Mouse (Mus musculus) heart, embryonic 16.5 days (tissue): Measurements from ENCODE around the gene Kif11. TPM values are rescaled to one million over a fixed set of nuclear protein-coding genes. Genes with fewer than 3 reads are reported as not detected.

ENCODE experiments used
- ATAC-seq: fragments of 200-750 bp; cut with Nextera tagmentation; replicated peaks from 2 replicates; pipeline ENCODE4 v1.8.0; 2017; ENCODE audit warnings: moderate number of reproducible peaks; ENCODE audit not compliant: insufficient read depth, low FRiP score; ENCODE audit errors: extremely low read depth
- H3K27ac ChIP-seq: fragments of 300-500 bp; sonication (generic); 2 replicates; pipeline ENCODE4 v1.5.1; 2014; ENCODE audit warnings: mild to moderate bottlenecking, low read length, control low read depth, moderate library complexity
- H3K27me3 ChIP-seq: fragments of 300-500 bp; sonication (generic); 2 replicates; pipeline ENCODE4 v1.6.1; 2014; ENCODE audit warnings: low read length, mixed read lengths; ENCODE audit not compliant: control insufficient read depth, insufficient read depth
- H3K36me3 ChIP-seq: fragments of 300-500 bp; sonication (generic); 2 replicates; pipeline ENCODE4 v1.6.1; 2014; ENCODE audit not compliant: control insufficient read depth, insufficient read depth
- H3K4me1 ChIP-seq: fragments of 300-500 bp; sonication (generic); 2 replicates; pipeline ENCODE4 v1.6.1; 2014; ENCODE audit warnings: low read length, mixed read lengths; ENCODE audit not compliant: control insufficient read depth, insufficient read depth
- H3K4me2 ChIP-seq: fragments of 300-500 bp; sonication (generic); 2 replicates; pipeline ENCODE4 v1.6.1; 2014; ENCODE audit warnings: low read depth, mild to moderate bottlenecking, control low read depth, low read length
- H3K4me3 ChIP-seq: fragments of 300-500 bp; sonication (generic); 2 replicates; pipeline ENCODE4 v1.5.1; 2014; ENCODE audit warnings: mild to moderate bottlenecking, control low read depth, low read length
- H3K9ac ChIP-seq: fragments of 300-500 bp; sonication (generic); 2 replicates; pipeline ENCODE4 v1.6.1; 2014; ENCODE audit warnings: low read length, control low read depth
- H3K9me3 ChIP-seq: fragments of 300-500 bp; sonication (generic); replicated peaks from 2 replicates; pipeline ENCODE4 v1.6.1; 2016; ENCODE audit warnings: low read length; ENCODE audit not compliant: control insufficient read depth
- WGBS: fragments of 180-500 bp; shearing (Covaris S2); extraction: QIAGEN DNeasy Blood & Tissue Kit; methylation state at CpG from one replicate; pipeline ENCODE4 v1.1.7; 2014; 5-methylcytosine and 5-hydroxymethylcytosine counted together
- polyA plus RNA-seq: library from polyadenylated mRNA; unstranded; fragments of >200 nt; fragmentation: Nextera tagmentation; extraction: Ambion mirVana; gene quantifications from 2 replicates; pipeline ENCODE4 v1.2.1, GENCODE M21; 2015

Gene Kif11
- polyA plus RNA-seq, 1 experiment from 2014 or later, result 51.5 TPM

GRCm38 (mm10) chr19:37435041-37435852, 59.0 kb downstream of the Kif11 start:
- peak; percentile 71 for ATAC-seq
- WGBS, result 1% methylated on average over 77 of the region's 77 CpGs
- Histone ChIP-seq H3K9me3 (0 out of 2 replicates have a peak, but pooled peaks cover 2% of the 10 kb centered on the region), H3K9ac (peak overlapping the region; percentile 63), H3K4me2 (peak overlapping the region; percentile 74), H3K36me3 (no peaks in the 10 kb centered on the region), H3K4me3 (peak overlapping the region; percentile 57), H3K27me3 (peaks cover 65% of the 10 kb centered on the region), H3K4me1 (0 out of 2 replicates have a peak, but pooled peaks cover 3% of the 10 kb centered on the region), H3K27ac (peak overlapping the region; percentile 85)

- ATAC-seq, result no peak
- Histone ChIP-seq H3K9me3 (0 out of 2 replicates have a peak, but pooled peaks cover 2% of the 10 kb centered on the region), H3K9ac (no peak overlapping the region), H3K4me1 (0 out of 2 replicates have a peak, but pooled peaks cover 3% of the 10 kb centered on the region), H3K27ac (peak overlapping the region; percentile 57), H3K4me3 (peak overlapping the region; percentile 57), H3K27me3 (peaks cover 63% of the 10 kb centered on the region), H3K4me2 (peak overlapping the region; percentile 74), H3K36me3 (no peaks in the 10 kb centered on the region)
- 10% methylated on average over 10 of the region's 10 CpGs for WGBS
Measured at GRCm38 (mm10) chr19:37435853-37436174, 59.6 kb downstream of the Kif11 start.

GRCm38 (mm10) chr19:37436514-37437288, 60.5 kb downstream of the Kif11 start:
- ATAC-seq, result no peak

GRCm38 (mm10) chr19:37437289-37437606, 61.0 kb downstream of the Kif11 start:
- no peak overlapping the region for H3K9ac ChIP-seq

More at GRCm38 (mm10) chr19:37436514-37437288, 60.5 kb downstream of the Kif11 start:
- Histone ChIP-seq H3K36me3 (no peaks in the 10 kb centered on the region), H3K9ac (peak overlapping the region; percentile 14; the same call in 1 of the 2 replicates), H3K4me2 (peak overlapping the region; percentile 74), H3K4me3 (peak overlapping the region; percentile 57), H3K4me1 (0 out of 2 replicates have a peak, but pooled peaks cover 3% of the 10 kb centered on the region), H3K9me3 (no peaks in the 10 kb centered on the region), H3K27me3 (peaks cover 56% of the 10 kb centered on the region), H3K27ac (peak overlapping the region; percentile 57)
- WGBS, result 21% methylated on average over 28 of the region's 28 CpGs

GRCm38 (mm10) chr19:37440181-37440580, 64.0 kb downstream of the Kif11 start:
- peaks cover 35% of the 10 kb centered on the region for H3K27me3 ChIP-seq
- H3K9me3 ChIP-seq, result no peaks in the 10 kb centered on the region
- H3K4me1 ChIP-seq, result 0 out of 2 replicates have a peak, but pooled peaks cover 5% of the 10 kb centered on the region
- H3K27ac ChIP-seq, result no peak overlapping the region
- no peak overlapping the region for H3K9ac ChIP-seq
- H3K4me3 ChIP-seq, result no peak overlapping the region
- ATAC-seq, result no peak
- WGBS, result 68% methylated on average over 4 of the region's 4 CpGs
- no peak overlapping the region for H3K4me2 ChIP-seq
- no peaks in the 10 kb centered on the region for H3K36me3 ChIP-seq

More at GRCm38 (mm10) chr19:37437289-37437606, 61.0 kb downstream of the Kif11 start:
- no peak for ATAC-seq
- H3K27me3 ChIP-seq, result peaks cover 57% of the 10 kb centered on the region
- no peaks in the 10 kb centered on the region for H3K9me3 ChIP-seq
- no peak overlapping the region for H3K4me3 ChIP-seq
- H3K27ac ChIP-seq, result no peak overlapping the region
- H3K4me1 ChIP-seq, result 0 out of 2 replicates have a peak, but pooled peaks cover 3% of the 10 kb centered on the region
- WGBS, result 27% methylated on average over 14 of the region's 14 CpGs
- peak overlapping the region; percentile 74 for H3K4me2 ChIP-seq
- no peaks in the 10 kb centered on the region for H3K36me3 ChIP-seq

GRCm38 (mm10) chr19:37440708-37441475, 64.7 kb downstream of the Kif11 start:
- Histone ChIP-seq H3K36me3 (no peaks in the 10 kb centered on the region), H3K4me1 (0 out of 2 replicates have a peak, but pooled peaks cover 2% of the 10 kb centered on the region), H3K4me2 (no peak overlapping the region), H3K9ac (no peak overlapping the region), H3K9me3 (no peaks in the 10 kb centered on the region), H3K27me3 (peaks cover 31% of the 10 kb centered on the region), H3K4me3 (no peak overlapping the region), H3K27ac (no peak overlapping the region)
- no peak for ATAC-seq
- WGBS, result 60% methylated on average over 16 of the region's 16 CpGs

- no peak for ATAC-seq
- H3K27me3 ChIP-seq, result peaks cover 13% of the 10 kb centered on the region
- no peaks in the 10 kb centered on the region for H3K9me3 ChIP-seq
- H3K9ac ChIP-seq, result no peak overlapping the region
- WGBS, result 66% methylated on average over 10 of the region's 10 CpGs
- H3K27ac ChIP-seq, result no peak overlapping the region
- H3K4me3 ChIP-seq, result no peak overlapping the region
- no peak overlapping the region for H3K4me2 ChIP-seq
- no peaks in the 10 kb centered on the region for H3K36me3 ChIP-seq
- H3K4me1 ChIP-seq, result 0 out of 2 replicates have a peak, but pooled peaks cover 2% of the 10 kb centered on the region
Measured at GRCm38 (mm10) chr19:37442524-37443286, 66.5 kb downstream of the Kif11 start.

- no peak overlapping the region for H3K4me3 ChIP-seq
- 0 out of 2 replicates have a peak, but pooled peaks cover 2% of the 10 kb centered on the region for H3K4me1 ChIP-seq
- H3K36me3 ChIP-seq, result no peaks in the 10 kb centered on the region
- no peak overlapping the region for H3K9ac ChIP-seq
- no peak overlapping the region for H3K4me2 ChIP-seq
- no peak for ATAC-seq
- H3K27me3 ChIP-seq, result peaks cover 10% of the 10 kb centered on the region
- H3K27ac ChIP-seq, result no peak overlapping the region
- no peaks in the 10 kb centered on the region for H3K9me3 ChIP-seq
- WGBS, result 26% methylated on average over 4 of the region's 4 CpGs
Measured at GRCm38 (mm10) chr19:37443631-37444140, 67.5 kb downstream of the Kif11 start.
